Mouse (Mus musculus): ENCODE results near the gene Fibp. TPM values are rescaled to one million over a fixed set of nuclear protein-coding genes. Genes with fewer than 3 reads are reported as not detected.

Fibp gene
- polyA plus RNA-seq (2014; fragmentation: Illumina TruSeq; extraction: RNeasy Lipid Tissue Mini Kit (QIAGEN cat#74804); ENCODE audit: low read depth, low replicate concordance): 44.4 TPM

DNA sequence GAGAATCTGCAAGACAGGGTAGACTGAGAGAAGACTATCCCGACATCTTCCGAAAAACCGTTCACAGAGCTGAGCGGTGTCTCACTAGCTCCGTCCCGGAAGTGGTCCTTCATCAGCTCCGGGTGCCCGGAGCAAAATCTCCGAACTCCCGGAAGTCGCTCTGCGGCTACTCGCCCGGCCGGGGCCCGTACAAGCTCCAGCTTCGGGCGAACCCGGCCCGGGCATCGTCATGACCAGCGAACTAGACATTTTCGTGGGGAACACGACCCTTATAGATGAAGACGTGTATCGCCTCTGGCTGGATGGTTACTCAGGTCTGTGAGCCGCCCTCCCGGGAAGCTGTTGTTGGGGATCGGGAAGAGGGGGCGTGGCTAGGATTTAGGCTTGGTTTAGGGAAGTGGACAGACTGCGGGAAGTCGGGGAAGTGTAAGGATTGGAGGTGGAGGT lies at the start of gene Fibp:
Fibp (plus strand) TSS at position 151 of the 447 bp plus-strand sequence.

DNA sequence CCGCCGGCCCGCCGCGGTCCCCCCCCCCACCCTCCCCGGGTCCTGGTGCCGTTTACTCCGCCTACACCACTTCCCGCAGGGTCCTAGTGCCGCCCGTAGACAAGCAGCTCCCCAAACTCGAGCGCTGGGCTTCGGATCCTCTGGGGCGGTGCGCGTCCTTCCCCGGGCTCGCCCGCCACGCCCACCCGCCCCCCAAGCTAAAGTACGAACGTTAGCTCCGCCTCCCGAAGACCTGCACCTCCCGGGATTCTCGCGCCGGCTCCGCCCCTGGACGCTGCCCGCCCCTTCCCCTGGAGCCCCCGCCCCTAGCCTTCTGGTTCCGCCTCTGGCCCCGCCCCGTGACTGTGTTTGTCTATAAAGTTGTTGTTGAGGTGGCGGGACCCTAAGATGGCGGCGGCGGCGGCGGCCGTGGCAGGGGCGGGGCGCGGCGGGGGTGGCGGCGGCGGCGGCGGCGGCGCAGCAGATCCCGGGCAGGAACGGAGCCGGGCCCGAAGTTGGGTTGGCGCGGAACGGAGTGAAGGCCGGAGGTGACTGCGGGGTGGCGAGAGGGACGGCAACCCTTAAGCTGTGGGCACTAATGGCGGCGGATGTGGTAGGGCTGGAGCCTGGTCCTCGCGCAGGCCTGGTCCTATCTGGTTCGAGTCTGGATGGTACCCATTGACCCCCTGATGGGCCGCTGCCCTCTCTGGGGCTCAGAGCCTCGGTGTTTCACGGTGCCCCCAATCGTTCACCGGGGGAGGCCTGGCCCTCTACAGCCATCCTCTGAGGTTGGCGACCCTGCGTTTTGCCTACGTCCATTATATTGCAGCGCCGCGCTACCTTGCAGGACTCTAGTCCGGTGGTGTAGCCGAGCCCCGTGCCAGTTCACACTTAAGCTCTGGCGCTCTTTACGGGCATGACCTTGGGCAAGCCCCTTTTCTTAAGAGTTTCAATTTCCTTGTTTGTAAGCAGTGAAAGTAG lies 35.4 kb upstream of the Fibp start, which contains the start of the genes Drap1 and AI837181:
Drap1 (minus strand) TSS at position 198 of the 960 bp plus-strand sequence.
AI837181 (plus strand) TSS at position 363 of the 960 bp plus-strand sequence.

DNA sequence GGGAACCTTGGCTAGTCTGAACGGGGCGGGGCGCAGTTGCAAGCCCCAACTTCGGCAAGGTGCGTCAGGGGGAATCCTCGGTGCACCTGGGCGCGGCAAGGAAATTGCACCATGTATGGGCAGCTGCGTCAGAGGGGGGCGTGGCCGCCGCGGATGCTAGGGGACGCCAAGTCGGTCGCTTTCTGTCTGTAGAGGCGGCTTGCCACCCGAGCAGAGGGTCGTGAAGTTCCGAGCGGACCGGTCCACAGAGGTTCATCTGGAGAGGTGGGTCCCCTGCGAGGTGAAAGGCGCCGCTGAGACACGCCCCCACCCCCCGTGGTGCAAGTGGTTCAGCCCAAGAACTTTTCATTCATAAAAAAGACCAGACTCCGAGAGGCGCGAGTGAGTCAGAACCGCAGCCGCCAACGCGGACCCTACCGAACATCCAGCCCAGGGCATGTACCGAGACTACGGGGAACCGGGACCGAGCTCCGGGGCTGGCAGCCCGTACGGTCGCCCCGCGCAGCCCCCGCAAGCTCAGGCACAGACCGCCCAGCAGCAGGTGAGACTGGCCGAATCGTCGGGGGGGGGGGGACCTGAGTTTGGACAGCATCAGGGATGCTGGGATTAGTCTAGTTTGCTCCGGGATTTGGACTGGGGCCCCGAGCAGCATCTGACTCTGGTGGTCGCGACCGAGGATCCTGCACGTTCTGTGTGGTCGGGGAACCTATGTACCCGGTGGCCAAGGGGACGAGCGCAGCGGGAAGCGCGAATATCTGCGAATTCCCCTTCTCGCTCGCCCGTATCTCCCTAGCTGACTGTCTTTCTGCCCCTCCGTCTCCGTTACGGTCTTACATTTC lies 12.7 kb upstream of the Fibp start, which contains the start of gene Fosl1:
Fosl1 (plus strand) TSS at position 33 of the 839 bp plus-strand sequence.

DNA sequence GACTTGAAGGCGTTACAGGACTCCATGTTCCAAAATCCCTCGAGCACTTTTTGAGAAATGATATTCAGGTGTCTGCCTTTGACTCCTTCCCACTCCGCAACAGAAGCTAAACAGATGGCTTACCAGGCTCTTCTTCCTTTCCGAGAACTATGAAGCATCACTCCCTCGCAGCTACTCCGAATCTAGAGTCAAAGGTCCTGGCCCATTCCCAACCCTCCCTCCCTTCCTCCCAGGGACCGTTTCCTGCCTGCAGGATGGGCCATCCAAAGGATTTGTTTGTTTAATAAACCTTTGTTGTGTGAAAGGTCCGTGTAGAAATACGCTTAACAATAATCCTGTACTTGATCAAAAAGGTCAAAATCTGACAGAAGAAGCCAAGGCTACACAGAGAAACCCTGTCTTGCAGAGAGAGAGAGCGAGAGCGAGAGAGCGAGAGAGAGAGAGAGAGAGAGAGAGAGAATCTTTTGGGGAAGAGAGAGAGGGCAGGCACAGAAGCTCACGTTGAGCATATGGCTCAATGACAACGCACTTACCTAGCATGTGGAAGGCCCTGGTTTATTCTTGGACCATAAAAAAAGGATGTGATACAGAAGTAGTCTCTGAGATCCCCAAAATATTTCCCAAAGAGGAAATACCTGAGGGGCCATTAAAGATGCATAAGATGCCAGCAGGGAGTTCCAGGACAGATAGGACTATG lies 2.5 kb upstream of the Fibp start, which contains the start of gene Ccdc85b:
Ccdc85b (minus strand) TSS at position 149 of the 697 bp plus-strand sequence.

DNA sequence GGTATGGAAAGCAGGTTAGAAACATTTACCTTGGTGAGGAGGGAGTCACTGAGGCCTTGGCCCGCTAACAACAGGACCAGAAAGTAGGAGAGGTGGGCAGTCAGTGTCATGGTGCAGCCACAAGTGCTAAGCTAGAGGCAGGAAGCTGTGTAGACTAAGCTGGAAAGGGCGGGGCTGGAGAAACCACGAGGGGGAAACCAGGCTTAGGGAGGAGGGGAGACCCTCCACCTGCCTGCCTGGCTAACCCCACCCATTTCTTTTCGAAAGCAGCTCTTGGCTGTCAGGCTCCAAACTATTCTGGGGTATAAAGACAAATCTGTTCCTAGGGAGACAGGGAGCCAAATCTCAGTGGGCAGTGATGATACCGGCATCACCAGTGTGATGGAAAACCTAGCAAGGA lies 8.0 kb downstream of the Fibp start, which contains the start of gene Ctsw:
Ctsw (minus strand) TSS at position 134 of the 400 bp plus-strand sequence.

DNA sequence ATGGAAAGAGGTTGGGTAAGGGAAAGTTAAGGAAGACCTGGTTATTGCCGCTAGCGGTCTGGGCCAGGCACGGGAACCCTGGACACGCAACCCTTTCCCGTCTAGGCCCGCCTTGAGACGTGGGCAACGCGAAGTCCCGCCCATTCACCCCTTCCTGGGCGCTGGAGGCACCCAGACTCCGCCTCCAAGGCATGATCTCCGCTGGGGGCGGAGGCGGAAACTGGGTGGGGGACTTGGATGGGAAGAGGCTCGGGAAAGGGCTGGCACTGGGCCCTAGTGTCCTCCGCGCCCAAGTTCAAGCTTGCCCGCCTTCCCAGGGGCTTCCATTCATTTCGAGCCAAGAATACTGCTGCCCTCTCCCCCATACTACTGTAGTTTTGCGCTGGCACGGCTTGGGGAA lies 13.3 kb downstream of the Fibp start, which contains the start of gene Efemp2:
Efemp2 (plus strand) TSS at position 235 of the 400 bp plus-strand sequence.

DNA sequence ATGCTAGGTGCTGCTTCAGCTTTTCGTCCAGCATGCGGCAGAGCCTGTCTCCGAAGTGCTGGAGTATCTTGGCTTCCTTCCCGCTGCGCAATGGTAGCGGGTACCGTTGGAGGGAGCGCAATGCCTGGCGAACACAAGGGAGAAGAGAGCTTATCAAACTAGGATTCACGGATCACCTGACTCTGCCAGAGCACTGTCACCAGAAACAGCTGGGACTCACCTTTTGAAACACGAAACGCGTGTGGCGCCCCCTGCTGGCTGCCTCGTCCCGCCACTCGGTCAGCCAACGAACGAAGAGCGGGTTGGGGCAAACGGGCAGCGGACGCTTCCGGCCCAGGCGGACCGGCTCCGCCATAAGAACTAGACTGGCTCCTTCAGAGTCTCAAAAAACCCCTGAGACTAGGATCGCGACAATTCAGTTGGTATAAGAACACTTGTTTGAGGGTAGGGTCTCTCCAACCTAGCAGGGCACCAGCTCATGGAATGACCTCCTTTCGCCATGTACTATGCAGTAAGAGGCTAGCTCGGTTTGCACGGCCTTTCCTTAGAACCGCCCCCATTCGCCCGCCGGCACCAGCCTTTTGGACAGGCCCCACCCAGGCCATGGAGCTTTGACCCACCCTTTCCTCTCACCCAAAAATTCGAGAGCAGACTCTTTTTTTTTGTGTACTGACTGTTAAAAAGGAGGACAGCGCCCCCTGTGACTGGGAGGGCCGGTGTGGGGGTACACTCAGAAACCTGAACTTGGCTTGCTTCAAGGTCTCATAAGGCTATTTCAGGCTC lies 27.5 kb downstream of the Fibp start, which contains the start of gene Mus81:
Mus81 (minus strand) TSS at position 635 of the 783 bp plus-strand sequence.

DNA sequence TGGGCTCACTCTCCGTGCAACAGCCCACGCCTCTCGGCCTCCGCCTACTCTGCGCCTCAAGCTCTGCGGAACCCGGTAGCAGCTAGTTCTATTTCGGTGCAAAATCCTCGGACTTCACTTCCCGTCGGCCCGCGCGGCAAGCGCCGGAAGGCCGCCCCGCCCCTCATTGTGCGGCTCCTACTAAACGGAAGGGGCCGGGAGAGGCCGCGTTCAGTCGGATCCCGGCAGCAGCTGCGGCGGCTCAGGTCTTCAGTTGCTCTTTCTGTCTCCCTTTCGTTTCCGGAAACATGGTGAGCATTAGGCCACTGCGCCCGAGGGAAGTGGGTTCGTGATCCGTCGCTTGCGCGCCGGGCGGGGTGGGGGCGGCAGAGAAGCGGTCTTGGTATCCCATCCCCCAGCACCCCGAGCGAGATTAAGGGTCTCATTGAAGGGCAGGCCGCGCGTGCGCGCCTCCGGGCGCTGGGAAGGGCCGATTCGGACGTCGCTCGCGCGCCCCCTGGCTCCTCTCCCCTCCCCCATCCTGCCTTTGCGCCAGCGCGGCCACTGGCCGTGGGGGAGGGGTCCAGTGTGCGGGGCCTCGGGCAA lies 30.0 kb downstream of the Fibp start, which contains the start of gene Cfl1:
Cfl1 (plus strand) TSS at position 143 of the 585 bp plus-strand sequence.

DNA sequence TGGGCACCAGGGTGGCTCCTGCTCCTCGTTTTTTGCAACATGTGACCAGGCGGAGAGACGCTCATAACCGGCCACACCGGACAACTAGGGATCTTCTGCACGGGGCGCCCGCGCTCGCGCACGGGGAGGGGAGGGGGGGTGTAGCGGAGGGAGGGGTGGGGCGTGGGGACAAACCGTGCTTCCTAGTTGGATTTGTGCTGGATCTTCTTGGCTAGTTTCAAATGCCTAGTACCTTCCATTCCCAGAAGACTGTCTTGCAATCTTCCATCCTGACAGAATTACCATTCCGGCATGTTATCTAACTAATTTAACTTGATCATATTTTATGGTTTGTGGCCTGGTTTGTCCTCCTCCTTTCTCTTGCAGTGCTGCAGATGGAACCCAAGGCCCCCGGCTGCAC lies 43.3 kb downstream of the Fibp start, which contains the start of gene 1700020D05Rik:
1700020D05Rik (minus strand) TSS at position 101 of the 400 bp plus-strand sequence.

DNA sequence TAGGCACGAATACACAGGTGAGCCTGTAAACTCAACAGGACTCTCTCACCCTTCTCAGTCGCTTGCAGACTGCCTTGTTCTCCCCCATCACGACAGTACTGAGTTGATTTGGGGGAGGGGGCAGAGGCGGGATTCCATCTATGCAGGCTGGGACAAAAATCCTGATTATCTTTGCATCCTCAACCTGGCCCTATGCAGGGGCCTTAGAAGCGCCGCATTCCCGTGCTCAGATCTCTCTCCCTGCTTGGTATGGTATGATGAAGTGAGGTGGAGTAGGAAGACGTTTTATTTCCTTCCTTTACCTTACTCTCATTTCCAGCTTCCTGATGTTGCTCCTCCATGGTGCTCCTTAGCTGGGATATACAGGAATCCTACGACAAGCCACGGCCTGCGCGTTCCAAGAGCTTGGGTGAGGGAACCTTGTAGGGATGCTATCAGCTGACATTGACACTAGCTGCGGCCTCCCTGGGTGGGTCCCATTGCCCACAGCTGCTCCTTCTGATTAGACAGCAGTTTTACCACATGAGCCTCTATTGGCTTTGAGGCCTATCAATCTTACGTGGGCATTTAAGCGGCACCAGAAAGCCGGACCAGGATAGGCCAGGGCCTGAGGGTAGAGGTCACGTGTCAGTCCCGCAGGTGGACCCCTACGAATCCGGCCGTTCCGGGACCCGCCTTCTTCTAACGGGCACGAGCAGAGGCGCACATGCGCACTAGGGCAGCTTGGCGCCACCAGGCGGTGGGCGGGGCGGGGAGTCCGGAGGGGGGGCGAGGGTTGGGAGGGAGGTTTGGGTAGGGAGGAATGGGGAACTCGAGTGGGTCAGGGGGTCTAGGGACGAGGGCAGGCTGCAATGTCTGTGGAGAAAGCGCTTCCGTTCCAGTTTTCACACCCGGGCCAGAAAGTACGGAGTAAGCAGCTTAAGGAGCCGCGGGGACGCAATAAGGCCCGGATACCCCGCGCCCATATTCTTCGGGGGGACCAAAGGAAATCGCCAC lies 49.9 kb downstream of the Fibp start, which contains the start of gene Snx32:
Snx32 (minus strand) TSS at position 508 of the 996 bp plus-strand sequence.

Other genes starting within 250 kb of the Fibp start
- gene Pacs1, start 187.5 kb upstream of the Fibp start, polyA plus RNA-seq (2014; fragmentation: Illumina TruSeq; extraction: RNeasy Lipid Tissue Mini Kit (QIAGEN cat#74804); ENCODE audit: low read depth, low replicate concordance): 19.3 TPM
- gene Sf3b2, start 165.2 kb upstream of the Fibp start, polyA plus RNA-seq (2014; fragmentation: Illumina TruSeq; extraction: RNeasy Lipid Tissue Mini Kit (QIAGEN cat#74804); ENCODE audit: low read depth, low replicate concordance): 111 TPM
- gene Gal3st3, start 162.3 kb upstream of the Fibp start, polyA plus RNA-seq (2014; fragmentation: Illumina TruSeq; extraction: RNeasy Lipid Tissue Mini Kit (QIAGEN cat#74804); ENCODE audit: low read depth, low replicate concordance): 16.3 TPM
- gene Catsper1, start 124.9 kb upstream of the Fibp start, polyA plus RNA-seq (2014; fragmentation: Illumina TruSeq; extraction: RNeasy Lipid Tissue Mini Kit (QIAGEN cat#74804); ENCODE audit: low read depth, low replicate concordance): not detected
- 5.7 TPM for gene Cst6, start 111.0 kb upstream of the Fibp start, polyA plus RNA-seq (2014; fragmentation: Illumina TruSeq; extraction: RNeasy Lipid Tissue Mini Kit (QIAGEN cat#74804); ENCODE audit: low read depth, low replicate concordance)
- 23.0 TPM for gene Eif1ad, start 93.9 kb upstream of the Fibp start, polyA plus RNA-seq (2014; fragmentation: Illumina TruSeq; extraction: RNeasy Lipid Tissue Mini Kit (QIAGEN cat#74804); ENCODE audit: low read depth, low replicate concordance)
- 122 TPM for gene Banf1, start 93.4 kb upstream of the Fibp start, polyA plus RNA-seq (2014; fragmentation: Illumina TruSeq; extraction: RNeasy Lipid Tissue Mini Kit (QIAGEN cat#74804); ENCODE audit: low read depth, low replicate concordance)
- gene Sart1, start 71.9 kb upstream of the Fibp start, polyA plus RNA-seq (2014; fragmentation: Illumina TruSeq; extraction: RNeasy Lipid Tissue Mini Kit (QIAGEN cat#74804); ENCODE audit: low read depth, low replicate concordance): 43.7 TPM
- gene Tsga10ip, start 58.1 kb upstream of the Fibp start, polyA plus RNA-seq (2014; fragmentation: Illumina TruSeq; extraction: RNeasy Lipid Tissue Mini Kit (QIAGEN cat#74804); ENCODE audit: low read depth, low replicate concordance): not detected
- 391 TPM for gene Drap1, start 35.6 kb upstream of the Fibp start, polyA plus RNA-seq (2014; fragmentation: Illumina TruSeq; extraction: RNeasy Lipid Tissue Mini Kit (QIAGEN cat#74804); ENCODE audit: low read depth, low replicate concordance)
- 33.9 TPM for gene AI837181, start 35.5 kb upstream of the Fibp start, polyA plus RNA-seq (2014; fragmentation: Illumina TruSeq; extraction: RNeasy Lipid Tissue Mini Kit (QIAGEN cat#74804); ENCODE audit: low read depth, low replicate concordance)
- not detected for gene Fosl1, start 13.1 kb upstream of the Fibp start, polyA plus RNA-seq (2014; fragmentation: Illumina TruSeq; extraction: RNeasy Lipid Tissue Mini Kit (QIAGEN cat#74804); ENCODE audit: low read depth, low replicate concordance)
- 6.9 TPM for gene Ccdc85b, start 2.7 kb upstream of the Fibp start, polyA plus RNA-seq (2014; fragmentation: Illumina TruSeq; extraction: RNeasy Lipid Tissue Mini Kit (QIAGEN cat#74804); ENCODE audit: low read depth, low replicate concordance)
- gene Ctsw, start 7.9 kb downstream of the Fibp start, polyA plus RNA-seq (2014; fragmentation: Illumina TruSeq; extraction: RNeasy Lipid Tissue Mini Kit (QIAGEN cat#74804); ENCODE audit: low read depth, low replicate concordance): not detected
- 14.6 TPM for gene Efemp2, start 13.3 kb downstream of the Fibp start, polyA plus RNA-seq (2014; fragmentation: Illumina TruSeq; extraction: RNeasy Lipid Tissue Mini Kit (QIAGEN cat#74804); ENCODE audit: low read depth, low replicate concordance)
- gene Mus81, start 27.8 kb downstream of the Fibp start, polyA plus RNA-seq (2014; fragmentation: Illumina TruSeq; extraction: RNeasy Lipid Tissue Mini Kit (QIAGEN cat#74804); ENCODE audit: low read depth, low replicate concordance): 33.4 TPM
- 173 TPM for gene Cfl1, start 29.8 kb downstream of the Fibp start, polyA plus RNA-seq (2014; fragmentation: Illumina TruSeq; extraction: RNeasy Lipid Tissue Mini Kit (QIAGEN cat#74804); ENCODE audit: low read depth, low replicate concordance)
- gene 1700020D05Rik, start 43.2 kb downstream of the Fibp start, polyA plus RNA-seq (2014; fragmentation: Illumina TruSeq; extraction: RNeasy Lipid Tissue Mini Kit (QIAGEN cat#74804); ENCODE audit: low read depth, low replicate concordance): 1.8 TPM
- gene Snx32, start 49.9 kb downstream of the Fibp start, polyA plus RNA-seq (2014; fragmentation: Illumina TruSeq; extraction: RNeasy Lipid Tissue Mini Kit (QIAGEN cat#74804); ENCODE audit: low read depth, low replicate concordance): 10.1 TPM
- gene Ovol1, start 100.0 kb downstream of the Fibp start, polyA plus RNA-seq (2014; fragmentation: Illumina TruSeq; extraction: RNeasy Lipid Tissue Mini Kit (QIAGEN cat#74804); ENCODE audit: low read depth, low replicate concordance): not detected
- gene Ap5b1, start 107.4 kb downstream of the Fibp start, polyA plus RNA-seq (2014; fragmentation: Illumina TruSeq; extraction: RNeasy Lipid Tissue Mini Kit (QIAGEN cat#74804); ENCODE audit: low read depth, low replicate concordance): 1.9 TPM
- 28.9 TPM for gene Rnaseh2c, start 141.3 kb downstream of the Fibp start, polyA plus RNA-seq (2014; fragmentation: Illumina TruSeq; extraction: RNeasy Lipid Tissue Mini Kit (QIAGEN cat#74804); ENCODE audit: low read depth, low replicate concordance)
- 30.9 TPM for gene Kat5, start 149.6 kb downstream of the Fibp start, polyA plus RNA-seq (2014; fragmentation: Illumina TruSeq; extraction: RNeasy Lipid Tissue Mini Kit (QIAGEN cat#74804); ENCODE audit: low read depth, low replicate concordance)
- 30.4 TPM for gene Rela, start 176.9 kb downstream of the Fibp start, polyA plus RNA-seq (2014; fragmentation: Illumina TruSeq; extraction: RNeasy Lipid Tissue Mini Kit (QIAGEN cat#74804); ENCODE audit: low read depth, low replicate concordance)
- 16.2 TPM for gene Sipa1, start 203.1 kb downstream of the Fibp start, polyA plus RNA-seq (2014; fragmentation: Illumina TruSeq; extraction: RNeasy Lipid Tissue Mini Kit (QIAGEN cat#74804); ENCODE audit: low read depth, low replicate concordance)
- 22.2 TPM for gene Map3k11, start 228.1 kb downstream of the Fibp start, polyA plus RNA-seq (2014; fragmentation: Illumina TruSeq; extraction: RNeasy Lipid Tissue Mini Kit (QIAGEN cat#74804); ENCODE audit: low read depth, low replicate concordance)
- 22.7 TPM for gene Pcnx3, start 228.3 kb downstream of the Fibp start, polyA plus RNA-seq (2014; fragmentation: Illumina TruSeq; extraction: RNeasy Lipid Tissue Mini Kit (QIAGEN cat#74804); ENCODE audit: low read depth, low replicate concordance)
- gene Kcnk7, start 243.8 kb downstream of the Fibp start, polyA plus RNA-seq (2014; fragmentation: Illumina TruSeq; extraction: RNeasy Lipid Tissue Mini Kit (QIAGEN cat#74804); ENCODE audit: low read depth, low replicate concordance): not detected